8 mouse cellular contexts compared by ENCODE assay signal in the genomic region with DNA sequence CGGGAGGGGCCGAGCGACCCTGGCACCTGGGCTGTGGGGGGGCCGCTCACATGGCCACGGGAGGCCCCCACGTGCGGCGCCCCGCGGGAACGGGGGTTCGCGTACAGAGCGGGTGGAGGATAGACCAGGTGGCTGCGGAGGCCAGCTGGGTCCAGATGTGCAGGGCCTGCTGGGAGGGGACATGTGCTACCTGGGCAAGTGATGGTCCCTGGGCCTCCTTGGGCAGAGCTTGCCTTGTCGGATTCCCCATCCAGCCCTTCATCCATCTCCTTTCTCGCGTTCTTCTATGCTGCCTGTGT. TPM values are rescaled to one million over a fixed set of nuclear protein-coding genes. Genes with fewer than 3 reads are reported as not detected.
DNase-seq lines count a peak whose midpoint lies in the region; ATAC-seq and TF ChIP-seq lines count a peak whose summit lies in the region.

No protein-coding gene starts in this region.

- WGBS in embryonic facial prominence, embryonic 15.5 days, result 0% methylated on average over 18 of the region's 18 CpGs
- 0% methylated on average over 14 of the region's 18 CpGs for WGBS in limb, embryonic 14.5 days

- TF ChIP-seq CTCF in left cerebral cortex, adult 2 months (IDR thresholded peaks at IDR 0.05), result no peak

- peak overlapping the region; percentile 56 for H3K9ac ChIP-seq in embryonic facial prominence, embryonic 15.5 days
- peak overlapping the region; percentile 58 for H3K9ac ChIP-seq in limb, embryonic 14.5 days (ENCODE audit: low read depth, low read length, severe bottlenecking)

- peak overlapping the region; percentile 93 for H3K4me3 ChIP-seq in left cerebral cortex, adult 2 months
- H3K4me3 ChIP-seq in embryonic facial prominence, embryonic 15.5 days (replicated peaks), result peak overlapping the region; percentile 73
- peak overlapping the region; percentile 71 for H3K4me3 ChIP-seq in limb, embryonic 14.5 days (replicated peaks; ENCODE audit: low read length)

- no peaks in the 10 kb centered on the region for H3K9me3 ChIP-seq in embryonic facial prominence, embryonic 15.5 days (replicated peaks)
- no peaks in the 10 kb centered on the region for H3K9me3 ChIP-seq in limb, embryonic 14.5 days (ENCODE audit: control insufficient read depth, low read length)

- peak; percentile 43 to 50 for DNase-seq in left cerebral cortex, adult 2 months (ENCODE audit: extremely low spot score in 1 of 2, low spot score in 2 of 2)
- DNase-seq in left cerebral cortex, adult 9 months (ENCODE audit: low spot score in 2 of 2), result no peak
- peak; percentile 34 to 56 for DNase-seq in cerebellum, adult 18-20 months
- DNase-seq in limb, embryonic 14.5 days (ENCODE audit: low spot score), result no peak
- no peak for DNase-seq in ovary, postnatal 36 days (ENCODE audit: low spot score)
- DNase-seq in ovary, adult 18-20 months (ENCODE audit: low spot score), result no peak

- no peak for TF ChIP-seq POLR2A in limb, embryonic 14.5 days (IDR thresholded peaks at IDR 0.05; ENCODE audit: borderline replicate concordance, extremely low read depth, insufficient read depth, insufficient read length)

- no peaks in the 10 kb centered on the region for H3K36me3 ChIP-seq in embryonic facial prominence, embryonic 15.5 days
- H3K36me3 ChIP-seq in limb, embryonic 14.5 days (ENCODE audit: control insufficient read depth, insufficient read depth, low read length), result no peaks in the 10 kb centered on the region

- H3K27ac ChIP-seq in left cerebral cortex, adult 2 months, result peak overlapping the region; percentile 97
- H3K27ac ChIP-seq in embryonic facial prominence, embryonic 15.5 days (replicated peaks), result no peak overlapping the region
- H3K27ac ChIP-seq in limb, embryonic 14.5 days (replicated peaks; ENCODE audit: low read depth, low read length), result no peak overlapping the region

- ATAC-seq in embryonic facial prominence, embryonic 15.5 days (ENCODE audit: insufficient number of reproducible peaks, low FRiP score, low TSS enrichment, low read depth), result no peak
- no peak for ATAC-seq in limb, embryonic 14.5 days (ENCODE audit: low FRiP score, low read depth)
- ATAC-seq in erythroblast, adult 5-6 weeks (replicated peaks; ENCODE audit: low FRiP score, poor library complexity, severe bottlenecking), result no peak

- H3K4me1 ChIP-seq in embryonic facial prominence, embryonic 15.5 days, result peaks cover 28% of the 10 kb centered on the region
- peaks cover 9% of the 10 kb centered on the region; the same call in 1 of the 2 replicates for H3K4me1 ChIP-seq in limb, embryonic 14.5 days (ENCODE audit: control insufficient read depth, insufficient read depth, low read length)

- H3K27me3 ChIP-seq in embryonic facial prominence, embryonic 15.5 days, result peaks cover 64% of the 10 kb centered on the region
- H3K27me3 ChIP-seq in limb, embryonic 14.5 days (ENCODE audit: control insufficient read depth, insufficient read depth, low read length), result peaks cover 59% of the 10 kb centered on the region

- intact Hi-C loops in left cerebral cortex, adult 2 months (cut with DNase I), result no loop called here

- H3K4me2 ChIP-seq in embryonic facial prominence, embryonic 15.5 days (replicated peaks), result peak overlapping the region; percentile 98
- peak overlapping the region; percentile 97 for H3K4me2 ChIP-seq in limb, embryonic 14.5 days (replicated peaks; ENCODE audit: low read depth, low read length, severe bottlenecking)

RNA-seq across cellular contexts. Expression of a gene that starts 0.7 kb away (rescaled TPM):
- 100 to 1,000 TPM; 248 to 254 TPM for total RNA-seq in left cerebral cortex, adult 2 months (2021)
- 87.7 and 96.6 TPM in 2 replicates for polyA plus RNA-seq in embryonic facial prominence, embryonic 15.5 days (2015; fragmentation: Nextera tagmentation; extraction: Ambion mirVana)
- 100 and 114 TPM in 2 replicates for polyA plus RNA-seq in limb, embryonic 14.5 days (2012; rRNA removed)
- polyA plus RNA-seq in limb, embryonic 14.5 days (2014; fragmentation: Nextera tagmentation; extraction: Ambion mirVana), result 94.1 and 101 TPM in 2 replicates
- 8.2 and 8.3 TPM in 2 replicates for total RNA-seq in erythroblast, adult 5-6 weeks (2015; ENCODE audit: low replicate concordance)
- total RNA-seq in erythroblast, adult 5-6 weeks (2017; ENCODE audit: low replicate concordance), result 3.8 and 9.0 TPM in 2 replicates

Comparison
In these comparisons a context has a peak if more than half of its experiments do, and no peak if none do; other contexts are left out.
1. DNase-seq: peak in left cerebral cortex, adult 2 months (2 of 2) and cerebellum, adult 18-20 months (2 of 2); none in left cerebral cortex, adult 9 months (0 of 2), limb, embryonic 14.5 days (single experiment), ovary, postnatal 36 days (single experiment) and ovary, adult 18-20 months (single experiment).
2. RNA of a gene that starts 0.7 kb away (total RNA-seq): 248 to 254 TPM in left cerebral cortex, adult 2 months; 3.8 to 9.0 TPM in erythroblast, adult 5-6 weeks; every median in the first group is over 10 times any median in the second.
3. Peak in every context shown above with its lines, with median percentiles within 50 percentile points of each other: H3K4me3 ChIP-seq.